Mouse (Mus musculus): ENCODE data around the gene H2afv. TPM values are rescaled to one million over a fixed set of nuclear protein-coding genes. Genes with fewer than 3 reads are reported as not detected.
"Not testable (repeated sequence)": the region's sequence is repeated elsewhere in the genome, so short reads cannot be mapped to it uniquely, and the experiment has no call there.

Gene H2afv
- polyA plus RNA-seq, 1 experiment from 2014 or later, result 429 TPM

GRCm38 (mm10) chr11:6463159-6463837 lies 19.1 kb upstream of the H2afv start:
- WGBS, result 83% methylated on average over 6 of the region's 6 CpGs
- Histone ChIP-seq H3K4me2 (replicated peaks) (no peak overlapping the region), H3K36me3 (0 out of 2 replicates have a peak, but pooled peaks cover 8% of the 10 kb centered on the region), H3K4me3 (replicated peaks) (no peak overlapping the region), H3K4me1 (replicated peaks) (no peaks in the 10 kb centered on the region), H3K9me3 (no peaks in the 10 kb centered on the region), H3K9ac (no peak overlapping the region), H3K27ac (no peak overlapping the region), H3K27me3 (replicated peaks) (no peaks in the 10 kb centered on the region)
- no peak for ATAC-seq

- Histone ChIP-seq H3K4me3 (replicated peaks) (no peak overlapping the region), H3K9me3 (no peaks in the 10 kb centered on the region), H3K4me2 (replicated peaks) (no peak overlapping the region), H3K27ac (no peak overlapping the region), H3K9ac (no peak overlapping the region), H3K4me1 (replicated peaks) (no peaks in the 10 kb centered on the region), H3K27me3 (replicated peaks) (no peaks in the 10 kb centered on the region), H3K36me3 (no peaks in the 10 kb centered on the region)
- WGBS, result 76% methylated on average over 6 of the region's 6 CpGs
- ATAC-seq, result no peak
These were observed 11.8 kb upstream of the H2afv start for GRCm38 (mm10) chr11:6456083-6456482.

- not testable (repeated sequence) for H3K4me3 ChIP-seq (replicated peaks); H3K27me3 ChIP-seq (replicated peaks); ATAC-seq; H3K4me1 ChIP-seq (replicated peaks); H3K9ac ChIP-seq; H3K27ac ChIP-seq; H3K9me3 ChIP-seq; H3K36me3 ChIP-seq; H3K4me2 ChIP-seq (replicated peaks)
- 91% methylated on average over 5 of the region's 5 CpGs for WGBS
These were observed 3.9 kb upstream of the H2afv start for GRCm38 (mm10) chr11:6448155-6448554.

- Histone ChIP-seq H3K36me3 (no peaks in the 10 kb centered on the region), H3K9ac (no peak overlapping the region), H3K9me3 (no peaks in the 10 kb centered on the region), H3K27me3 (replicated peaks) (no peaks in the 10 kb centered on the region), H3K4me2 (replicated peaks) (no peak overlapping the region), H3K27ac (no peak overlapping the region), H3K4me3 (replicated peaks) (no peak overlapping the region), H3K4me1 (replicated peaks) (no peaks in the 10 kb centered on the region; the same call in 1 of the 2 replicates)
- ATAC-seq, result no peak
- 77% methylated on average over 4 of the region's 4 CpGs for WGBS
These were observed 3.2 kb upstream of the H2afv start for GRCm38 (mm10) chr11:6447493-6447892.

DNA sequence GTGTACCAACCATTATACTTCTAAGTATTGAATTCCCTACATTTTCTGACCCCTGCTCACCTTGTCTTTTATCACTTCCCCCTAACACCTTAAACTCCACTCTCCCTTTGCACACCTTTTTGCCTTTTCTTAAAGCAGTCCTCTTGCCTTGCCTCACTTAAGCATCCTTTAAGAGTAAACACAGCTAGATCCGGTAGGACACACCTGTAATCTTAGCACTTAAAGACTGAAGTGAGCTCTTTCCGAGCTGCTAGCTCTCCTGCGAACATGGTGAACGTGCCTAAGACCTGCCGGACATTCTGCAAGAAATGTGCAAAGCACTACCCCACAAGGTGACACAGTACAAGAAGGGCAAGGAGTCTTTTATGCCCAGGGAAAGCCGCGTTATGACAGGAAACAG lies 1.7 kb upstream of the H2afv start:
- no peaks in the 10 kb centered on the region; the same call in 1 of the 2 replicates for H3K4me1 ChIP-seq (replicated peaks)
- no peak overlapping the region for H3K27ac ChIP-seq
- H3K4me3 ChIP-seq (replicated peaks), result no peak overlapping the region
- ATAC-seq, result no peak
- no peaks in the 10 kb centered on the region for H3K27me3 ChIP-seq (replicated peaks)
- H3K36me3 ChIP-seq, result no peaks in the 10 kb centered on the region
- H3K4me2 ChIP-seq (replicated peaks), result no peak overlapping the region
- 89% methylated on average over 7 of the region's 7 CpGs for WGBS
- H3K9ac ChIP-seq, result no peak overlapping the region
- no peaks in the 10 kb centered on the region for H3K9me3 ChIP-seq

- H3K27me3 ChIP-seq (replicated peaks), result no peaks in the 10 kb centered on the region
- H3K4me3 ChIP-seq (replicated peaks), result no peak overlapping the region
- H3K36me3 ChIP-seq, result no peaks in the 10 kb centered on the region
- no peaks in the 10 kb centered on the region; the same call in 1 of the 2 replicates for H3K4me1 ChIP-seq (replicated peaks)
- H3K4me2 ChIP-seq (replicated peaks), result no peak overlapping the region; the same call in 1 of the 2 replicates
- 82% methylated on average over 4 of the region's 4 CpGs for WGBS
- ATAC-seq, result no peak
- no peak overlapping the region for H3K9ac ChIP-seq
- no peaks in the 10 kb centered on the region for H3K9me3 ChIP-seq
- no peak overlapping the region for H3K27ac ChIP-seq
These were observed 1.2 kb upstream of the H2afv start for GRCm38 (mm10) chr11:6445441-6445840.

GRCm38 (mm10) chr11:6443727-6444076 lies 541 bp downstream of the H2afv start:
- H3K27ac ChIP-seq, result peak overlapping the region; percentile 96
- 0% methylated on average over 10 of the region's 10 CpGs for WGBS
- ATAC-seq, result no peak
- H3K4me1 ChIP-seq (replicated peaks), result no peaks in the 10 kb centered on the region; the same call in 1 of the 2 replicates
- peak overlapping the region; percentile 92 for H3K4me3 ChIP-seq (replicated peaks)
- H3K27me3 ChIP-seq (replicated peaks), result no peaks in the 10 kb centered on the region
- peak overlapping the region; percentile 90 for H3K9ac ChIP-seq
- H3K9me3 ChIP-seq, result no peaks in the 10 kb centered on the region
- no peaks in the 10 kb centered on the region for H3K36me3 ChIP-seq
- peak overlapping the region; percentile 59 for H3K4me2 ChIP-seq (replicated peaks)

DNA sequence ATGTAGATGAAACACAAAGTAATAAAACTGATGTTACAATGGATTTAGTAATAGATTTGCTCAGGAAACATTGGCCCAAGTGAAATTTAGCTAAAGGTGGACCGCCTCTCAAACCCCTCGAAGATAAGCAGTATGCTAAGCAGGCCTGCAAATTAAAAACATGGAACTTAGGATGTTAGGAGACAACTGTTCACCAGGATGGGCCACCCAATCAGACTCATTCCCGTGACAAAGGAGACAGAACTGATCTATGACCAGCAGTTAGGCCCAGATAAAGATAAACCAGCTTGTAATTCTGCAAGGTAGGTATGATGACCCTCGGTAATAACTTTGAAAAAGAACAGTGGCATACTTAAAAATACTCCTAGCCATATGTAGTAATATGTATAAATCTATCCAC lies 1.1 kb downstream of the H2afv start:
- Histone ChIP-seq H3K4me3 (replicated peaks) (peak overlapping the region; percentile 92), H3K27me3 (replicated peaks) (no peaks in the 10 kb centered on the region), H3K4me2 (replicated peaks) (peak overlapping the region; percentile 59), H3K36me3 (no peaks in the 10 kb centered on the region), H3K9ac (peak overlapping the region; percentile 90), H3K27ac (0 out of 2 replicates have a peak overlapping the region, but pooled peaks have one; percentile 96), H3K4me1 (replicated peaks) (no peaks in the 10 kb centered on the region; the same call in 1 of the 2 replicates), H3K9me3 (no peaks in the 10 kb centered on the region)
- ATAC-seq, result no peak
- WGBS, result 38% methylated on average over 4 of the region's 4 CpGs

- H3K27ac ChIP-seq, result no peak overlapping the region
- H3K9me3 ChIP-seq, result no peaks in the 10 kb centered on the region
- no peaks in the 10 kb centered on the region; the same call in 1 of the 2 replicates for H3K4me1 ChIP-seq (replicated peaks)
- no peak for ATAC-seq
- 84% methylated on average over 4 of the region's 4 CpGs for WGBS
- H3K36me3 ChIP-seq, result peaks cover 3% of the 10 kb centered on the region; the same call in 1 of the 2 replicates
- no peak overlapping the region for H3K9ac ChIP-seq
- no peak overlapping the region for H3K4me2 ChIP-seq (replicated peaks)
- H3K4me3 ChIP-seq (replicated peaks), result no peak overlapping the region
- H3K27me3 ChIP-seq (replicated peaks), result no peaks in the 10 kb centered on the region
These were observed 1.7 kb downstream of the H2afv start for GRCm38 (mm10) chr11:6442566-6442965.

DNA sequence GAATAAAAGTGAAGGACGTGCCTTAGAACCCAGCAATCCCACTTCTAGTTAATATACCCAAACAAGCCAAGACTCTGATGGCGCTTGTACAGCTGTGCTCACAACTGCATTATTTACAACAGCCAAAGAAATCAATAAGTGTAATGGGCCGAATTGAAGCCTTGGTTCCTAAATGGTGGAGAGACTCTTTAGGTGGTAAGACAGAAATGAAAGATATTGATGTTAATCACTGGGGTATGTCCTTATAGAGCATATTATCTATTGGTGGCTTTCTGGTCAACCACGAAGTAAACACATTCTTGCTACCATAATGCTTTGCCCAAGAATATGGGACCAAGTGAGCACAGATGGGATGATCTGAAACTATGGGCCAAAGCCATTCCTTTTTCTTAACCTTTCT lies 4.1 kb downstream of the H2afv start:
- no peak overlapping the region for H3K4me2 ChIP-seq (replicated peaks)
- WGBS, result 92% methylated on average over 4 of the region's 4 CpGs
- H3K4me3 ChIP-seq (replicated peaks), result no peak overlapping the region
- no peaks in the 10 kb centered on the region for H3K9me3 ChIP-seq
- H3K27me3 ChIP-seq (replicated peaks), result no peaks in the 10 kb centered on the region
- no peak overlapping the region for H3K27ac ChIP-seq
- H3K9ac ChIP-seq, result no peak overlapping the region
- H3K36me3 ChIP-seq, result peaks cover 10% of the 10 kb centered on the region
- no peak for ATAC-seq
- no peaks in the 10 kb centered on the region; the same call in 1 of the 2 replicates for H3K4me1 ChIP-seq (replicated peaks)

GRCm38 (mm10) chr11:6437667-6438066 lies 6.6 kb downstream of the H2afv start:
- ATAC-seq, result no peak
- no peaks in the 10 kb centered on the region for H3K27me3 ChIP-seq (replicated peaks)
- no peak overlapping the region for H3K9ac ChIP-seq
- no peak overlapping the region for H3K4me2 ChIP-seq (replicated peaks)
- no peak overlapping the region for H3K27ac ChIP-seq
- no peaks in the 10 kb centered on the region for H3K9me3 ChIP-seq
- no peaks in the 10 kb centered on the region for H3K4me1 ChIP-seq (replicated peaks)
- H3K4me3 ChIP-seq (replicated peaks), result no peak overlapping the region
- 83% methylated on average over 2 of the region's 2 CpGs for WGBS
- peaks cover 10% of the 10 kb centered on the region for H3K36me3 ChIP-seq

- no peak overlapping the region for H3K27ac ChIP-seq
- 74% methylated on average over 8 of the region's 8 CpGs for WGBS
These were observed 7.8 kb downstream of the H2afv start for GRCm38 (mm10) chr11:6436442-6436841.

DNA sequence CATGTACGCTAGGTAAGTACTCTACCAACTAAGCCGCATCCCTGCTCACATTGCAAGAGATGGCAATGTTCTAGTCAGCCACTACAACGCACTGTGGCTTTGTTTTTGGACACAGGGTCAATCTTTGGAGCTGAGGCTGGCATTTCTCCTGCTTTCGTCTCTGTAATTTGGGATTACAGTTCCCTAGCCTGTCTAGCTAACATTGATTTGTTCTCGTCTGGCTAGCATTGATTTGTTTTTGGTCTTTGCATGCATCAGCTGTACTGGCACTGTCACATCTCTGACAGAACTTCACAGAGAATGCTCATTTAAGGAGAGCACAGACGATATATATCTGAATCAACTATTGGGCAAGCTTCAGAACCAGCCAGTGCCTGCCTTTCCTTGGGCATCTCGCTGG lies 14.1 kb downstream of the H2afv start:
- no peaks in the 10 kb centered on the region for H3K9me3 ChIP-seq
- ATAC-seq, result no peak
- no peak overlapping the region for H3K27ac ChIP-seq
- 92% methylated on average over 7 of the region's 7 CpGs for WGBS
- H3K36me3 ChIP-seq, result peaks cover 32% of the 10 kb centered on the region
- H3K9ac ChIP-seq, result no peak overlapping the region
- H3K4me3 ChIP-seq (replicated peaks), result no peak overlapping the region
- H3K27me3 ChIP-seq (replicated peaks), result no peaks in the 10 kb centered on the region
- H3K4me1 ChIP-seq (replicated peaks), result no peaks in the 10 kb centered on the region
- H3K4me2 ChIP-seq (replicated peaks), result no peak overlapping the region

More at GRCm38 (mm10) chr11:6436442-6436841, 7.8 kb downstream of the H2afv start:
- peaks cover 15% of the 10 kb centered on the region for H3K36me3 ChIP-seq
- no peak overlapping the region for H3K4me3 ChIP-seq (replicated peaks)
- H3K9me3 ChIP-seq, result no peaks in the 10 kb centered on the region
- H3K4me2 ChIP-seq (replicated peaks), result no peak overlapping the region
- ATAC-seq, result no peak
- no peaks in the 10 kb centered on the region for H3K27me3 ChIP-seq (replicated peaks)
- H3K9ac ChIP-seq, result no peak overlapping the region
- no peaks in the 10 kb centered on the region for H3K4me1 ChIP-seq (replicated peaks)

All from intestine, embryonic 15.5 days (tissue).